Mouse (Mus musculus) CH12.LX (cell line): ENCODE measurements around the gene Parvg.
A peak's percentile ranks its signal among the peaks of the same experiment; 100 is the strongest.

Source experiments
- CTCF ChIP-seq, 2 experiments: IDR thresholded peaks in 1 of 2; conservative IDR thresholded peaks in 1 of 2; 2 replicates each; pipeline ENCODE4 v1.5.1; 2011 to 2012; ENCODE audit warnings: low read depth in 2 of 2, low read length in 2 of 2, improper control_type of control experiment in 1 of 2, inconsistent platforms in 1 of 2, mild to moderate bottlenecking in 1 of 2, moderate library complexity in 1 of 2
- GABPA ChIP-seq: IDR thresholded peaks from 2 replicates; pipeline ENCODE4 v1.6.1; 2012; ENCODE audit warnings: low read depth, low read length, improper control_type of control experiment, inconsistent platforms; ENCODE audit not compliant: insufficient replicate concordance
- HCFC1 ChIP-seq: IDR thresholded peaks from 2 replicates; pipeline ENCODE4 v1.6.1; 2012; ENCODE audit warnings: low read depth, mild to moderate bottlenecking, inconsistent platforms, low read length, improper control_type of control experiment
- NRF1 ChIP-seq: IDR thresholded peaks from 2 replicates; pipeline ENCODE4 v1.6.1; 2014; ENCODE audit warnings: low read depth, mild to moderate bottlenecking, inconsistent platforms, low read length, improper control_type of control experiment, moderate library complexity
- POLR2A ChIP-seq: IDR thresholded peaks from 2 replicates; pipeline ENCODE4 v1.6.1; 2011; ENCODE audit warnings: low read depth, mild to moderate bottlenecking, improper control_type of control experiment, low read length
- POLR2AphosphoS2 ChIP-seq: IDR thresholded peaks from 2 replicates; pipeline ENCODE4 v1.6.1; 2011; ENCODE audit warnings: low read depth, low read length, improper control_type of control experiment

DNA sequence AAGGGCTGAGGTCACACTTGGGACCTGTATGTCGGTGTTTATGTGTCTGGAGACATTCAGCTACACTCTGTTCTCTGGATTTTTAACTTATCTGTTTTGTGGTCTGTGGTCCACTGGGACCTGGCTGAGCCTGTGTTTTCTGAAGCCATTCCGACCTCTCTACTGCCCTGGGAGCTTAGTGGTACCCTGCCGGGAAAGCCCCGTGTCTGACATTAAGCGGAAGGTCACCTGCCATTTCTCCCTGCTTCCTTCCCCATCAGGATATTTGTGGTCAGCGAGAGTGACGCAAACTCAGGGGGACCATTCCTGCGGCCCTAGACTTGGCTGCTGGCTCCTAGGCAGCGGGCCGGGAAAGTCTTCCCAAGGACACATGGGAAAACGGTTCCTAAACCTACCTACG lies 30.2 kb upstream of the Parvg start:
- no peak for TF ChIP-seq POLR2A
- TF ChIP-seq POLR2AphosphoS2, result no peak
- TF ChIP-seq GABPA, result no peak
- TF ChIP-seq CTCF (conservative IDR thresholded peaks at IDR 0.05 in 1 of 2, IDR thresholded peaks at IDR 0.05 in 1 of 2; ENCODE audit: low read depth in 2 of 2, low read length in 2 of 2), result no peak
- TF ChIP-seq NRF1, result 0 out of 2 replicates have a peak, but pooled peaks have one; percentile 7
- no peak for TF ChIP-seq HCFC1
